Mouse (Mus musculus): ENCODE data around the gene Cdca8. TPM values are rescaled to one million over a fixed set of nuclear protein-coding genes. Genes with fewer than 3 reads are reported as not detected.

Gene Cdca8
- total RNA-seq, 2 experiments from 2014 or later: 16.7 to 20.1 TPM

GRCm38 (mm10) chr4:124881341-124881908 is 57.7 kb downstream of the Cdca8 start:
- DNase-seq (ENCODE audit: low spot score in 2 of 2): no peak

GRCm38 (mm10) chr4:124880599-124880998 is 58.5 kb downstream of the Cdca8 start, which contains the start of gene Epha10:
Epha10 (plus strand) TSS chr4:124880899.
- no peak for DNase-seq (ENCODE audit: low spot score in 2 of 2)

- no peak for DNase-seq (ENCODE audit: low spot score in 2 of 2)
Measured at GRCm38 (mm10) chr4:124872719-124873118, 66.4 kb downstream of the Cdca8 start.

Other genes with a start within 250 kb of the Cdca8 start
- 10 to 100 TPM; 32.1 to 39.2 TPM for gene Utp11, start 245.7 kb downstream of the Cdca8 start, total RNA-seq (2021)
- gene Fhl3, start 238.6 kb downstream of the Cdca8 start, total RNA-seq (2021): 10 to 100 TPM; 73.0 to 81.8 TPM
- 10 to 100 TPM; 38.0 to 46.9 TPM for gene Sf3a3, start 224.5 kb downstream of the Cdca8 start, total RNA-seq (2021)
- 10 to 100 TPM; 15.6 to 17.7 TPM for gene Inpp5b, start 197.5 kb downstream of the Cdca8 start, total RNA-seq (2021)
- 10 to 100 TPM; 15.1 to 15.5 TPM for gene Mtf1, start 137.2 kb downstream of the Cdca8 start, total RNA-seq (2021)
- 10 to 100 TPM; 15.9 to 20.7 TPM for gene Yrdc, start 88.6 kb downstream of the Cdca8 start, total RNA-seq (2021)
- gene 1110065P20Rik, start 88.1 kb downstream of the Cdca8 start, total RNA-seq (2021): 10 to 100 TPM; 47.5 to 49.5 TPM
- under 1 TPM; 0.34 to 0.47 TPM for gene Maneal, start 77.1 kb downstream of the Cdca8 start, total RNA-seq (2021)
- gene Epha10, start 58.4 kb downstream of the Cdca8 start, total RNA-seq (2021): not detected
- 1 to 10 TPM; 9.6 to 9.8 TPM for gene 9930104L06Rik, start 2.3 kb downstream of the Cdca8 start, total RNA-seq (2021)
- 1 to 10 TPM in 1 of 2 experiments, under 1 TPM in 1; 0.54 to 1.1 TPM for gene Rspo1, start 47.1 kb upstream of the Cdca8 start, total RNA-seq (2021)
- 10 to 100 TPM; 45.4 to 58.1 TPM for gene Gnl2, start 77.3 kb upstream of the Cdca8 start, total RNA-seq (2021)
- not detected for gene Dnali1, start 126.4 kb upstream of the Cdca8 start, total RNA-seq (2021)
- 10 to 100 TPM; 12.2 to 12.4 TPM for gene Snip1, start 127.4 kb upstream of the Cdca8 start, total RNA-seq (2021)
- gene Meaf6, start 145.8 kb upstream of the Cdca8 start, total RNA-seq (2021): 10 to 100 TPM; 20.7 to 26.3 TPM
- gene Zc3h12a, start 188.5 kb upstream of the Cdca8 start, total RNA-seq (2021): 1 to 10 TPM; 3.0 to 3.9 TPM

Measured in gastrocnemius, postnatal 4 days (tissue).